Mouse (Mus musculus): ENCODE data around the gene Ktn1.

- TF ChIP-seq CTCF (conservative IDR thresholded peaks at IDR 0.05; ENCODE audit: insufficient read depth, insufficient read length, low read depth, low read length) (no peak), POLR2A (IDR thresholded peaks at IDR 0.05; ENCODE audit: low read depth, low read length) (no peak)
Measured at GRCm38 (mm10) chr14:47632419-47632818, 15.8 kb upstream of the Ktn1 start.

All from kidney, adult 2 months (tissue).